ENCODE assay signal across 17 mouse cellular contexts in genomic region chr16:6396676-6397409, GRCm38 (mm10).
DNase-seq lines count a peak whose midpoint lies in the region; ATAC-seq and TF ChIP-seq lines count a peak whose summit lies in the region.
"Had no signal": no experiment of that assay in that cellular context is flagged by ENCODE, and none has a peak within 500 bp of the region (broad histone marks: within the 10 kb centered on the region; RNA-seq: fewer than 3 reads in every experiment).

No protein-coding gene starts in this region.

- WGBS in hindbrain, embryonic 10.5 days = 60% methylated on average over 8 of the region's 8 CpGs
- WGBS in hindbrain, embryonic 11.5 days = 59% methylated on average over 8 of the region's 8 CpGs

- no peak overlapping the region for H3K4me3 ChIP-seq in hindbrain, embryonic 10.5 days
- no peak overlapping the region for H3K4me3 ChIP-seq in hindbrain, embryonic 11.5 days (ENCODE audit: low read depth, low read length)
- H3K4me3 ChIP-seq in cortical plate, adult 2 months (ENCODE audit: insufficient read depth, low read length) = no peak overlapping the region
- H3K4me3 ChIP-seq: embryonic facial prominence, embryonic 13.5 days; heart, embryonic 12.5 days; hindbrain, embryonic 12.5 days had no signal

- no peaks in the 10 kb centered on the region for H3K27me3 ChIP-seq in hindbrain, embryonic 10.5 days (ENCODE audit: insufficient read depth, poor library complexity, severe bottlenecking)
- H3K27me3 ChIP-seq in hindbrain, embryonic 11.5 days (ENCODE audit: control insufficient read depth, insufficient read depth, low read length) = no peaks in the 10 kb centered on the region
- H3K27me3 ChIP-seq: embryonic facial prominence, embryonic 13.5 days; heart, embryonic 12.5 days; hindbrain, embryonic 12.5 days had no signal

- 0 out of 2 replicates have a peak, but pooled peaks cover 4% of the 10 kb centered on the region for H3K4me1 ChIP-seq in hindbrain, embryonic 10.5 days (replicated peaks)
- H3K4me1 ChIP-seq in hindbrain, embryonic 11.5 days (replicated peaks; ENCODE audit: control insufficient read depth, insufficient read depth, low read length) = no peaks in the 10 kb centered on the region
- peaks cover 5% of the 10 kb centered on the region for H3K4me1 ChIP-seq in cortical plate, adult 2 months (ENCODE audit: control insufficient read depth, insufficient read depth, low read length)
- H3K4me1 ChIP-seq: embryonic facial prominence, embryonic 13.5 days; heart, embryonic 12.5 days; hindbrain, embryonic 12.5 days had no signal

- H3K9me3 ChIP-seq in hindbrain, embryonic 10.5 days = no peaks in the 10 kb centered on the region
- no peaks in the 10 kb centered on the region for H3K9me3 ChIP-seq in hindbrain, embryonic 11.5 days (ENCODE audit: control insufficient read depth, low read length)
- H3K9me3 ChIP-seq: embryonic facial prominence, embryonic 13.5 days; hindbrain, embryonic 12.5 days had no signal

- no peak overlapping the region for H3K27ac ChIP-seq in hindbrain, embryonic 10.5 days
- no peak overlapping the region for H3K27ac ChIP-seq in hindbrain, embryonic 11.5 days (ENCODE audit: low read depth, low read length)
- H3K27ac ChIP-seq in cortical plate, adult 2 months (ENCODE audit: insufficient read depth, low read length) = peak overlapping the region; percentile 78; the same call in 1 of the 2 replicates
- H3K27ac ChIP-seq: embryonic facial prominence, embryonic 13.5 days; hindbrain, embryonic 12.5 days had no signal

- no peak overlapping the region for H3K9ac ChIP-seq in hindbrain, embryonic 11.5 days (ENCODE audit: low read depth, low read length)
- H3K9ac ChIP-seq: embryonic facial prominence, embryonic 13.5 days; heart, embryonic 12.5 days; hindbrain, embryonic 12.5 days had no signal

- no peak for TF ChIP-seq POLR2A in cortical plate, adult 2 months (IDR thresholded peaks at IDR 0.05; ENCODE audit: extremely low read depth, insufficient read depth, low read length)

- ATAC-seq in hindbrain, embryonic 11.5 days (ENCODE audit: low FRiP score) = no peak
- ATAC-seq: forebrain, embryonic 14.5 days; hindbrain, embryonic 16.5 days had no signal

- H3K4me2 ChIP-seq in hindbrain, embryonic 11.5 days (replicated peaks; ENCODE audit: low read depth, low read length) = no peak overlapping the region
- H3K4me2 ChIP-seq: embryonic facial prominence, embryonic 13.5 days; heart, embryonic 12.5 days; hindbrain, embryonic 12.5 days had no signal

- no peaks in the 10 kb centered on the region for H3K36me3 ChIP-seq in hindbrain, embryonic 10.5 days
- no peaks in the 10 kb centered on the region for H3K36me3 ChIP-seq in hindbrain, embryonic 11.5 days (ENCODE audit: control insufficient read depth, insufficient read depth, low read length)
- H3K36me3 ChIP-seq: embryonic facial prominence, embryonic 13.5 days; heart, embryonic 12.5 days; hindbrain, embryonic 12.5 days had no signal

- TF ChIP-seq CTCF in cortical plate, adult 2 months (IDR thresholded peaks at IDR 0.05; ENCODE audit: extremely low read depth, insufficient read depth, low read length) = no peak

- peak; percentile 13 for DNase-seq in embryo, embryonic 10 days (ENCODE audit: low spot score)
- no peak for DNase-seq in embryo, embryonic 9.5 days (ENCODE audit: extremely low spot score)
- peak; percentile 9 for DNase-seq in hindbrain, embryonic 10.5 days (ENCODE audit: low spot score)
- no peak for DNase-seq in hindbrain, embryonic 11.5 days (ENCODE audit: low spot score)
- no peak for DNase-seq in kidney, adult 11 months
- no peak for DNase-seq in retina, postnatal 1 day
- DNase-seq: adrenal gland, postnatal 10 days; cerebellum, adult 11-12 months; cerebellum, adult 9-11 months; gastrocnemius, postnatal 10 days; kidney, adult 18-20 months had no signal

Comparison
In these comparisons a context has a peak if more than half of its experiments do, and no peak if none do; other contexts are left out.
1. DNase-seq: peak in embryo, embryonic 10 days (single experiment) and hindbrain, embryonic 10.5 days (single experiment); none in embryo, embryonic 9.5 days (single experiment), hindbrain, embryonic 11.5 days (single experiment), kidney, adult 11 months (single experiment) and retina, postnatal 1 day (single experiment).